Mouse (Mus musculus) limb, embryonic 15.5 days (tissue): ENCODE results near the gene Aqp7. TPM values are rescaled to one million over a fixed set of nuclear protein-coding genes. Genes with fewer than 3 reads are reported as not detected.

ENCODE experiments used
- ATAC-seq: fragments of 200-750 bp; cut with Nextera tagmentation; 2 replicates; pipeline ENCODE4 v1.8.0; 2017; ENCODE audit warnings: low read depth, moderate TSS enrichment; ENCODE audit not compliant: insufficient number of reproducible peaks, low FRiP score, low TSS enrichment
- H3K27ac ChIP-seq: fragments of 300-500 bp; sonication (generic); 2 replicates; pipeline ENCODE4 v1.5.1; 2015; ENCODE audit warnings: moderate library complexity, mild to moderate bottlenecking, inconsistent platforms
- H3K27me3 ChIP-seq: fragments of 300-500 bp; sonication (generic); 2 replicates; pipeline ENCODE4 v1.6.1; 2015; ENCODE audit warnings: inconsistent platforms
- H3K36me3 ChIP-seq: fragments of 300-500 bp; sonication (generic); 2 replicates; pipeline ENCODE4 v1.6.1; 2015; ENCODE audit warnings: inconsistent platforms
- H3K4me1 ChIP-seq: fragments of 300-500 bp; sonication (generic); 2 replicates; pipeline ENCODE4 v1.6.1; 2015; ENCODE audit warnings: inconsistent platforms
- H3K4me2 ChIP-seq: fragments of 300-500 bp; sonication (generic); 2 replicates; pipeline ENCODE4 v1.6.1; 2015; ENCODE audit warnings: mild to moderate bottlenecking, inconsistent platforms
- H3K4me3 ChIP-seq: fragments of 300-500 bp; sonication (generic); 2 replicates; pipeline ENCODE4 v1.5.1; 2015; ENCODE audit warnings: mild to moderate bottlenecking, inconsistent platforms
- H3K9ac ChIP-seq: fragments of 300-500 bp; sonication (generic); 2 replicates; pipeline ENCODE4 v1.6.1; 2015; ENCODE audit warnings: inconsistent platforms
- H3K9me3 ChIP-seq: fragments of 300-500 bp; sonication (generic); 2 replicates; pipeline ENCODE4 v1.6.1; 2016; ENCODE audit warnings: inconsistent platforms
- WGBS: fragments of 180-500 bp; shearing (Covaris S2); methylation state at CpG from one replicate; pipeline ENCODE4 v1.1.7; 2015; 5-methylcytosine and 5-hydroxymethylcytosine counted together
- polyA plus RNA-seq: library from polyadenylated mRNA; unstranded; fragments of >200 nt; fragmentation: Nextera tagmentation; extraction: Ambion mirVana; gene quantifications from 2 replicates; pipeline ENCODE4 v1.2.1, GENCODE M21; 2015

The Aqp7 gene
- polyA plus RNA-seq, 1 experiment from 2014 or later: 0.24 TPM

GRCm38 (mm10) chr4:41056742-41057332 is 8.9 kb upstream of the Aqp7 start:
- no peak overlapping the region for H3K4me2 ChIP-seq
- no peak for ATAC-seq
- no peaks in the 10 kb centered on the region for H3K9me3 ChIP-seq
- no peak overlapping the region for H3K9ac ChIP-seq
- peaks cover 12% of the 10 kb centered on the region for H3K4me1 ChIP-seq
- H3K27me3 ChIP-seq: no peaks in the 10 kb centered on the region
- H3K4me3 ChIP-seq: no peak overlapping the region
- 61% methylated on average over 7 of the region's 7 CpGs for WGBS
- H3K27ac ChIP-seq: no peak overlapping the region; the same call in 1 of the 2 replicates
- no peaks in the 10 kb centered on the region for H3K36me3 ChIP-seq

GRCm38 (mm10) chr4:41056253-41056652 is 8.3 kb upstream of the Aqp7 start:
- no peaks in the 10 kb centered on the region for H3K9me3 ChIP-seq
- H3K27ac ChIP-seq: no peak overlapping the region
- H3K4me1 ChIP-seq: peaks cover 12% of the 10 kb centered on the region
- WGBS: 20% methylated on average over 1 of the region's 1 CpGs
- no peaks in the 10 kb centered on the region for H3K36me3 ChIP-seq
- H3K4me2 ChIP-seq: no peak overlapping the region
- H3K27me3 ChIP-seq: no peaks in the 10 kb centered on the region
- H3K9ac ChIP-seq: no peak overlapping the region
- no peak overlapping the region for H3K4me3 ChIP-seq
- ATAC-seq: no peak

- H3K9me3 ChIP-seq: no peaks in the 10 kb centered on the region
- no peaks in the 10 kb centered on the region for H3K27me3 ChIP-seq
- no peak for ATAC-seq
- 33% methylated on average over 13 of the region's 13 CpGs for WGBS
- 0 out of 2 replicates have a peak overlapping the region, but pooled peaks have one; percentile 10 for H3K4me2 ChIP-seq
- no peak overlapping the region for H3K9ac ChIP-seq
- H3K4me1 ChIP-seq: peaks cover 16% of the 10 kb centered on the region
- H3K4me3 ChIP-seq: no peak overlapping the region
- H3K27ac ChIP-seq: peak overlapping the region; percentile 38; the same call in 1 of the 2 replicates
- H3K36me3 ChIP-seq: no peaks in the 10 kb centered on the region
Measured at GRCm38 (mm10) chr4:41055111-41055510, 7.2 kb upstream of the Aqp7 start.

- Histone ChIP-seq H3K36me3 (no peaks in the 10 kb centered on the region), H3K9ac (no peak overlapping the region), H3K27ac (no peak overlapping the region), H3K4me2 (no peak overlapping the region), H3K27me3 (no peaks in the 10 kb centered on the region), H3K4me3 (no peak overlapping the region), H3K9me3 (no peaks in the 10 kb centered on the region), H3K4me1 (peaks cover 13% of the 10 kb centered on the region)
- 75% methylated on average over 7 of the region's 7 CpGs for WGBS
- ATAC-seq: no peak
Measured at GRCm38 (mm10) chr4:41051781-41052180, 3.8 kb upstream of the Aqp7 start.

GRCm38 (mm10) chr4:41050726-41051675 is 3.1 kb upstream of the Aqp7 start:
- WGBS: 34% methylated on average over 16 of the region's 16 CpGs
- H3K4me1 ChIP-seq: peaks cover 11% of the 10 kb centered on the region
- H3K4me3 ChIP-seq: 0 out of 2 replicates have a peak overlapping the region, but pooled peaks have one; percentile 2
- no peaks in the 10 kb centered on the region for H3K36me3 ChIP-seq
- no peaks in the 10 kb centered on the region for H3K27me3 ChIP-seq
- no peak overlapping the region for H3K27ac ChIP-seq
- peak overlapping the region; percentile 39 for H3K4me2 ChIP-seq
- H3K9ac ChIP-seq: no peak overlapping the region
- no peaks in the 10 kb centered on the region for H3K9me3 ChIP-seq
- peak; percentile 40; the same call in 1 of the 2 replicates for ATAC-seq

GRCm38 (mm10) chr4:41048926-41049325 is 987 bp upstream of the Aqp7 start:
- Histone ChIP-seq H3K36me3 (no peaks in the 10 kb centered on the region), H3K27ac (no peak overlapping the region), H3K4me2 (no peak overlapping the region), H3K4me1 (peaks cover 4% of the 10 kb centered on the region), H3K4me3 (no peak overlapping the region), H3K27me3 (no peaks in the 10 kb centered on the region), H3K9me3 (no peaks in the 10 kb centered on the region), H3K9ac (no peak overlapping the region; the same call in 1 of the 2 replicates)
- 71% methylated on average over 2 of the region's 2 CpGs for WGBS
- ATAC-seq: no peak

- H3K27ac ChIP-seq: no peak overlapping the region
- H3K4me2 ChIP-seq: no peak overlapping the region
- ATAC-seq: no peak
- H3K9ac ChIP-seq: no peak overlapping the region
- no peaks in the 10 kb centered on the region for H3K9me3 ChIP-seq
- H3K27me3 ChIP-seq: no peaks in the 10 kb centered on the region
- 79% methylated on average over 13 of the region's 13 CpGs for WGBS
- no peak overlapping the region for H3K4me3 ChIP-seq
- H3K36me3 ChIP-seq: no peaks in the 10 kb centered on the region
- H3K4me1 ChIP-seq: peaks cover 4% of the 10 kb centered on the region
Measured at GRCm38 (mm10) chr4:41046254-41046795, 1.6 kb downstream of the Aqp7 start.

- no peak for ATAC-seq
- Histone ChIP-seq H3K9ac (no peak overlapping the region), H3K4me1 (no peaks in the 10 kb centered on the region), H3K36me3 (no peaks in the 10 kb centered on the region), H3K9me3 (no peaks in the 10 kb centered on the region), H3K27me3 (no peaks in the 10 kb centered on the region), H3K4me3 (no peak overlapping the region), H3K4me2 (no peak overlapping the region), H3K27ac (no peak overlapping the region)
- 87% methylated on average over 3 of the region's 3 CpGs for WGBS
Measured at GRCm38 (mm10) chr4:41045288-41045687, 2.7 kb downstream of the Aqp7 start.

- Histone ChIP-seq H3K36me3 (no peaks in the 10 kb centered on the region), H3K27me3 (no peaks in the 10 kb centered on the region), H3K4me1 (no peaks in the 10 kb centered on the region), H3K9ac (no peak overlapping the region), H3K9me3 (no peaks in the 10 kb centered on the region), H3K27ac (no peak overlapping the region), H3K4me3 (no peak overlapping the region), H3K4me2 (no peak overlapping the region)
- 77% methylated on average over 5 of the region's 5 CpGs for WGBS
- no peak for ATAC-seq
Measured at GRCm38 (mm10) chr4:41043961-41044360, 4.0 kb downstream of the Aqp7 start.

- no peak for ATAC-seq
- H3K36me3 ChIP-seq: no peaks in the 10 kb centered on the region
- no peak overlapping the region for H3K4me3 ChIP-seq
- no peaks in the 10 kb centered on the region for H3K4me1 ChIP-seq
- 62% methylated on average over 12 of the region's 12 CpGs for WGBS
- H3K9ac ChIP-seq: no peak overlapping the region
- H3K27me3 ChIP-seq: no peaks in the 10 kb centered on the region
- H3K4me2 ChIP-seq: no peak overlapping the region
- no peaks in the 10 kb centered on the region for H3K9me3 ChIP-seq
- no peak overlapping the region for H3K27ac ChIP-seq
Measured at GRCm38 (mm10) chr4:41042880-41043279, 5.1 kb downstream of the Aqp7 start.

- ATAC-seq: 0 out of 2 replicates have a peak, but pooled peaks have one; percentile 38
- Histone ChIP-seq H3K27ac (no peak overlapping the region), H3K9ac (no peak overlapping the region), H3K36me3 (no peaks in the 10 kb centered on the region), H3K9me3 (no peaks in the 10 kb centered on the region), H3K4me3 (no peak overlapping the region), H3K27me3 (no peaks in the 10 kb centered on the region), H3K4me2 (no peak overlapping the region), H3K4me1 (no peaks in the 10 kb centered on the region)
- WGBS: 49% methylated on average over 7 of the region's 7 CpGs
Measured at GRCm38 (mm10) chr4:41040983-41041382, 7.0 kb downstream of the Aqp7 start.

GRCm38 (mm10) chr4:41037942-41038341 is 10.0 kb downstream of the Aqp7 start:
- ATAC-seq: no peak
- 47% methylated on average over 3 of the region's 3 CpGs for WGBS
- Histone ChIP-seq H3K9ac (no peak overlapping the region), H3K27me3 (no peaks in the 10 kb centered on the region), H3K9me3 (no peaks in the 10 kb centered on the region), H3K36me3 (no peaks in the 10 kb centered on the region), H3K4me3 (no peak overlapping the region), H3K4me2 (no peak overlapping the region), H3K27ac (no peak overlapping the region), H3K4me1 (no peaks in the 10 kb centered on the region)
